Mouse (Mus musculus) liver, embryonic 16.5 days (tissue): ENCODE results near the gene Aspa. TPM values are rescaled to one million over a fixed set of nuclear protein-coding genes. Genes with fewer than 3 reads are reported as not detected.

Experiments used
- ATAC-seq: fragments of 200-750 bp; cut with Nextera tagmentation; 2 replicates; pipeline ENCODE4 v1.8.0; 2017; ENCODE audit warnings: low read depth, mild to moderate bottlenecking, moderate number of reproducible peaks, moderate library complexity
- H3K27ac ChIP-seq: fragments of 300-500 bp; sonication (generic); 2 replicates; pipeline ENCODE4 v1.5.1; 2014; ENCODE audit warnings: mild to moderate bottlenecking, low read length
- H3K27me3 ChIP-seq: fragments of 300-500 bp; sonication (generic); 2 replicates; pipeline ENCODE4 v1.6.1; 2014; ENCODE audit warnings: low read depth, low read length, mixed read lengths; ENCODE audit not compliant: control insufficient read depth, insufficient read depth
- H3K36me3 ChIP-seq: fragments of 300-500 bp; sonication (generic); 2 replicates; pipeline ENCODE4 v1.6.1; 2014; ENCODE audit warnings: mild to moderate bottlenecking; ENCODE audit not compliant: control insufficient read depth, insufficient read depth
- H3K4me1 ChIP-seq: fragments of 300-500 bp; sonication (generic); 2 replicates; pipeline ENCODE4 v1.6.1; 2014; ENCODE audit warnings: low read depth, low read length, mixed read lengths; ENCODE audit not compliant: control insufficient read depth
- H3K4me2 ChIP-seq: fragments of 300-500 bp; sonication (generic); 2 replicates; pipeline ENCODE4 v1.6.1; 2014; ENCODE audit warnings: low read depth, low read length, mixed read lengths
- H3K4me3 ChIP-seq: fragments of 300-500 bp; sonication (generic); 2 replicates; pipeline ENCODE4 v1.5.1; 2014; ENCODE audit warnings: low read depth, mild to moderate bottlenecking, low read length
- H3K9ac ChIP-seq: fragments of 300-500 bp; sonication (generic); 2 replicates; pipeline ENCODE4 v1.6.1; 2014; ENCODE audit warnings: low read depth, low read length
- H3K9me3 ChIP-seq: fragments of 300-500 bp; sonication (generic); replicated peaks from 2 replicates; pipeline ENCODE4 v1.6.1; 2016; ENCODE audit warnings: low read length; ENCODE audit not compliant: control insufficient read depth
- WGBS: fragments of 180-500 bp; shearing (Covaris S2); extraction: QIAGEN DNeasy Blood & Tissue Kit; methylation state at CpG from one replicate; pipeline ENCODE4 v1.1.7; 2014; ENCODE audit not compliant: insufficient replicate concordance; 5-methylcytosine and 5-hydroxymethylcytosine counted together
- polyA plus RNA-seq: library from polyadenylated mRNA; unstranded; fragments of >200 nt; fragmentation: Nextera tagmentation; extraction: Ambion mirVana; gene quantifications from 2 replicates; pipeline ENCODE4 v1.2.1, GENCODE M21; 2015

The Aspa gene
- polyA plus RNA-seq, 1 experiment from 2014 or later, result 4.0 TPM

DNA sequence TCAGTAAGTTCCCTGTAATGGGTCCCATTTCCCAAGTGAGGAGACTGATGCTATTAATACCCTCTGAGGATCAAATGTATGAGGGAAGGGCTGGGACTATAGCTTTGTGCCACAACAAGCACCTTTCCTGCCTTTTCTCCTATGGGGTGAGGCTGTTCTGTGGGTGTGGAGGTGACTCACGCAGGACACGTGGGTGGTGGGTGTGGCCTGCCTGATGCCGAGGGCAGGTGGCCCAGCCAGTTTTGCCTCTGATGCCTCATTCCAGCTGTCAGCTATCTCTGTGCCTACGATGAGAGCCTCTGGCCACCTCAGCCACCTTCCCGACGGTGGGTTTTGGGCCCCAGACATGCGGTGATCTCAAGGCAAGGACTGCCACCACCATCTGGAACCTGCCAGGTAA, 62.1 kb downstream of the Aspa start, which contains the start of gene Trpv3:
Gene Trpv3 (plus strand): TSS at position 122 of the 400 bp plus-strand sequence.
- H3K27me3 ChIP-seq, result no peaks in the 10 kb centered on the region
- H3K4me2 ChIP-seq, result no peak within 1 kb of the TSS
- no peak within 1 kb of the TSS for H3K4me3 ChIP-seq
- ATAC-seq, result no peak
- no peaks in the 10 kb centered on the region for H3K9me3 ChIP-seq
- no peak within 1 kb of the TSS for H3K9ac ChIP-seq
- 61% methylated on average over 7 of the region's 7 CpGs for WGBS
- H3K4me1 ChIP-seq, result no peaks in the 10 kb centered on the region
- H3K27ac ChIP-seq, result no peak within 1 kb of the TSS
- no peaks in the 10 kb centered on the region for H3K36me3 ChIP-seq

DNA sequence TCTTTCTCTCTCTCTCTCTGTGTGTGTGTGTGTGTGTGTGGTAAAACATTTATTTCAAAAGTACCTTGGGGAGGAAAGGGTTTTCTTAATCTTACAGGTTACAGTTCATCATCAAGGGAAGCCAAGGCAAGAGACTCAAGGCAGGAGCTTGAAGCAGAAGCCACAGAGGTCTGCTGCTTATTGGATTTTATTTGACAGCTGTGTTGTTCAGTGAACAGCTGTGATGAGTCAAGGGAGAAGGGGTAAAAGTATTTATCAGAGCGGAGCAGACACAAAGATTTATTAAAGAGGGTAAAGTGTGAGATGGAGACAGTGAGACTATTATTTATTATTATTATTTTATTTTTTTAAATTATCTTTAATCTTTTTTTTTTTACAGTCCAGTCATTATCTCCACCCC, 68.0 kb downstream of the Aspa start:
- Histone ChIP-seq H3K9me3 (no peaks in the 10 kb centered on the region), H3K27ac (no peak overlapping the region), H3K9ac (no peak overlapping the region), H3K36me3 (no peaks in the 10 kb centered on the region), H3K4me3 (no peak overlapping the region), H3K4me2 (no peak overlapping the region), H3K4me1 (no peaks in the 10 kb centered on the region), H3K27me3 (no peaks in the 10 kb centered on the region)
- no peak for ATAC-seq
- 55% methylated on average over 1 of the region's 1 CpGs for WGBS

DNA sequence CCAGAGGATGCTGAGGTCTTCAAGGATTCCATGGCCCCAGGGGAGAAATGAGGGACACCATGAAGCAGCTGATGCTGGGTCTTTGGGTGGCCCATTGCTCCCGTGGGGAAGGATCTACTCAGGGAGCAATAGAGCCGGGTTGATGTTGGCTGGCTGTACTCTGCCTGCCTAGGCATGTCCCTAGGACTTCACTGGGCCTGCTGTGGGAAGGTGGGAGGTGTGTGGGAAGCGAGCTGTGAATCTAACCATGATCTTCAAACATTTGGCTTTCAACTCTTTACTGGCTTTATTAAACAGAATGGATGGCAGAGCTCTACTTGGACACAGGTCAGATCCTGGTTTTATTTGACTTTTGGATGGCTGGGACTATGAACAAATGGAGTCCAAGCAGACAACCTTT, 68.9 kb downstream of the Aspa start:
- WGBS, result 61% methylated on average over 3 of the region's 3 CpGs
- no peaks in the 10 kb centered on the region for H3K9me3 ChIP-seq
- H3K27ac ChIP-seq, result no peak overlapping the region
- H3K4me2 ChIP-seq, result no peak overlapping the region
- no peak overlapping the region for H3K9ac ChIP-seq
- ATAC-seq, result no peak
- H3K4me1 ChIP-seq, result no peaks in the 10 kb centered on the region
- no peaks in the 10 kb centered on the region for H3K27me3 ChIP-seq
- no peak overlapping the region for H3K4me3 ChIP-seq
- H3K36me3 ChIP-seq, result no peaks in the 10 kb centered on the region

DNA sequence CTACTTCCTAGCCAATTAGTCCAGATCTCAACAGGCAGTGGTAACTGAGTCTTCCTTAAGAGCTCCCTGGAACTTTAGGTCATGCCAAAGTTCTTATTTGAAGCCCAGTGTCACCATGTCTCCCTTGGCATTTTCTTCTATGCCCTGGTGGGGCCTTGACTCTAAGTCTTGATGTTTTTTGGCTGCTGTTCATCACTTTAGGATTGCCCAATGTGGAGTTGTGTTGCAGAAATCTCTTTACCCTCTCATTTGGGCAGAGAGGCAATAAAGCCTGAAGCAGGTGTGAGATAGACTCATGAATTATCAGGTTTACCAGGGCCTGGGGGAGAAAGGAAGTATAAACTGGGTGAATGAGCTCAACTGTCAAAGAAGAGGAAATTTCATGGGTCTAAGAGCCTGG, 70.7 kb downstream of the Aspa start:
- H3K9me3 ChIP-seq, result no peaks in the 10 kb centered on the region
- H3K27me3 ChIP-seq, result no peaks in the 10 kb centered on the region
- H3K4me1 ChIP-seq, result no peaks in the 10 kb centered on the region
- no peak overlapping the region for H3K27ac ChIP-seq
- no peak overlapping the region for H3K4me2 ChIP-seq
- no peak overlapping the region for H3K9ac ChIP-seq
- no peak overlapping the region for H3K4me3 ChIP-seq
- no peaks in the 10 kb centered on the region for H3K36me3 ChIP-seq
- ATAC-seq, result no peak

DNA sequence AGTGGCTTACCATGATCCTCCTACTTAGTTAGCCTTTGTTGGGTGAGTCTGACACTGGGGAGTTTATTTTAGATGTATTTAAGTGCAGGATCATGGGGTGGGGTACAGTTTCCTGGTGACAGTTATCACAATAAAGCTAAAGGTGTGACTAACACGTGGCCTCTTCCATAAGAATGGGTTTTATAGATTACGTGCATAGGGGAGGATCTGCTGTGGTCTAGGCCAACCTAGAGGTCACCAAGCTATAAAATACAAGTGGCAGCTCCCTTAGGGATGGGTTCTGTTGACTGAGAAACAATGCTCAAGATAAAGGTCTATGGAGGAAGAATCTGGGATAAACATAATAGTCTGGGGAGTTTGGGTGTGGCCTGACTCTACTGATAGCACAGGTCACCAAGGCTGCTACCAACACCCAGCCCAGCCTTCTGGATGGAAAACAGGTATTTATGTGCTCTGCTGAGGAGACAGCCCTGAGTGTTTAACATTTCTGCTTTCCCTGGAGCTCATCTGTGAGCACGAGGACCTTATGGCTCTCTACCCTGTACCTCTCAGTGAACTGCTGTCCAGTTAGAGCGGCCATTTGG, 71.9 kb downstream of the Aspa start:
- 66% methylated on average over 4 of the region's 4 CpGs for WGBS
- no peaks in the 10 kb centered on the region for H3K27me3 ChIP-seq
- H3K4me2 ChIP-seq, result no peak overlapping the region
- no peaks in the 10 kb centered on the region for H3K4me1 ChIP-seq
- no peaks in the 10 kb centered on the region for H3K9me3 ChIP-seq
- H3K36me3 ChIP-seq, result no peaks in the 10 kb centered on the region
- no peak overlapping the region for H3K4me3 ChIP-seq
- no peak overlapping the region for H3K27ac ChIP-seq
- no peak for ATAC-seq
- no peak overlapping the region for H3K9ac ChIP-seq

Other genes with a start within 250 kb of the Aspa start
- 0.26 and 0.34 TPM in 2 replicates for gene Itgae, start 239.0 kb downstream of the Aspa start, polyA plus RNA-seq
- 10.6 and 11.1 TPM in 2 replicates for gene Haspin, start 191.3 kb downstream of the Aspa start, polyA plus RNA-seq
- gene P2rx5, start 169.2 kb downstream of the Aspa start, polyA plus RNA-seq, result 0.11 and 0.22 TPM in 2 replicates
- 69.5 and 72.1 TPM in 2 replicates for gene Emc6, start 152.6 kb downstream of the Aspa start, polyA plus RNA-seq
- 33.6 and 33.8 TPM in 2 replicates for gene Tax1bp3, start 152.5 kb downstream of the Aspa start, polyA plus RNA-seq
- gene Ctns, start 130.6 kb downstream of the Aspa start, polyA plus RNA-seq, result 8.0 and 8.6 TPM in 2 replicates
- gene Shpk, start 130.1 kb downstream of the Aspa start, polyA plus RNA-seq, result 3.0 and 4.4 TPM in 2 replicates
- gene Trpv1, start 95.3 kb downstream of the Aspa start, polyA plus RNA-seq, result 0.48 and 0.65 TPM in 2 replicates
- 0.01 and 0.04 TPM in 2 replicates for gene Trpv3, start 62.2 kb downstream of the Aspa start, polyA plus RNA-seq
- gene Gm49340, start 145 bp upstream of the Aspa start, polyA plus RNA-seq, result not detected in 2 replicates
- gene Spata22, start 145 bp upstream of the Aspa start, polyA plus RNA-seq, result 3.2 and 3.3 TPM in 2 replicates
- gene Olfr20, start 21.2 kb upstream of the Aspa start, polyA plus RNA-seq, result 0.08 and 0.22 TPM in 2 replicates
- not detected in 2 replicates for gene Olfr376, start 41.6 kb upstream of the Aspa start, polyA plus RNA-seq
- gene Olfr1, start 70.0 kb upstream of the Aspa start, polyA plus RNA-seq, result not detected in 2 replicates
- gene Olfr378, start 98.9 kb upstream of the Aspa start, polyA plus RNA-seq, result not detected in 2 replicates
- gene Olfr380, start 127.9 kb upstream of the Aspa start, polyA plus RNA-seq, result not detected in 2 replicates
- not detected in 2 replicates for gene Olfr381, start 162.0 kb upstream of the Aspa start, polyA plus RNA-seq
- gene Olfr382, start 187.6 kb upstream of the Aspa start, polyA plus RNA-seq, result not detected in 2 replicates